Mouse (Mus musculus) layer of hippocampus, adult 2 months (tissue): ENCODE data around the gene Cdca4. TPM values are rescaled to one million over a fixed set of nuclear protein-coding genes. Genes with fewer than 3 reads are reported as not detected.

Experiments used
- DNase-seq, 2 experiments: peaks; one replicate each; pipeline ENCODE4 v3.0.0; 2022; ENCODE audit warnings: low spot score in 2 of 2
- H3K27ac ChIP-seq: fragments of 200-600 bp; 2 replicates; pipeline ENCODE4 v1.8.1; 2022
- H3K4me3 ChIP-seq: fragments of 200-600 bp; 2 replicates; pipeline ENCODE4 v1.8.1; 2022; ENCODE audit warnings: mild to moderate bottlenecking
- CTCF ChIP-seq: fragments of 200-600 bp; conservative IDR thresholded peaks from 2 replicates; pipeline ENCODE4 v1.8.1; 2022; ENCODE audit warnings: antibody characterized with exemption, mild to moderate bottlenecking, moderate library complexity
- total RNA-seq, 2 experiments: library from RNA; stranded (reverse); gene quantifications; 2 replicates each; pipeline ENCODE4 v1.2.3; 2021

The Cdca4 gene
- total RNA-seq, 2 experiments from 2014 or later, result 7.1 to 10.8 TPM

DNA sequence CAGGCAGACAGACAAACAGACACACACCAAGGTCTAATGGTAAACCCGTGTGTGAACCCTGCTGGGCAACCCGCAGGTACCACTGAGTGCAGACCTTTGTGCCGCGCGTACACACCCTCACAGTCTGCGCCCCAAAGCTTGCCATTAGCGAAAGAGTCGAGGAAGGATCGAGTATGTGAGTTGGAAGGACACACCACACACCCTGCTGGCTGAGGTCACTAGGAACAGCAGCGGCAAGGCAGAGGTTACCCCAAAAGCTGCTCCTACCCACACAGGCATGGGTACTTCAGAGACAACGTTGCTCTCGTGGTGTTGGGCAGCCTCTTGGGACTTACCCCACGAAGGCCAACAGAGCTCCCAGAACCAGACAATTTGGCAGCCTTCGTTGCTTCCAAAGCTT, 56.9 kb downstream of the Cdca4 start:
- DNase-seq, result no peak
- H3K4me3 ChIP-seq, result no peak overlapping the region
- TF ChIP-seq CTCF, result no peak
- H3K27ac ChIP-seq, result no peak overlapping the region

- no peak overlapping the region for H3K27ac ChIP-seq
- no peak for TF ChIP-seq CTCF
Observed at GRCm38 (mm10) chr12:112770396-112770795, 58.8 kb downstream of the Cdca4 start.

More at GRCm38 (mm10) chr12:112770396-112770795, 58.8 kb downstream of the Cdca4 start:
- no peak overlapping the region for H3K4me3 ChIP-seq
- no peak for DNase-seq

Other genes starting within 250 kb of the Cdca4 start
- 100 to 1,000 TPM; 131 to 138 TPM for gene Inf2, start 240.6 kb downstream of the Cdca4 start, total RNA-seq
- 10 to 100 TPM; 10.1 to 10.6 TPM for gene Adssl1, start 209.4 kb downstream of the Cdca4 start, total RNA-seq
- gene Siva1, start 184.7 kb downstream of the Cdca4 start, total RNA-seq, result 10 to 100 TPM; 19.6 to 20.1 TPM
- gene Akt1, start 154.5 kb downstream of the Cdca4 start, total RNA-seq, result 100 to 1,000 TPM; 152 to 160 TPM
- gene Zbtb42, start 150.6 kb downstream of the Cdca4 start, total RNA-seq, result under 1 TPM; 0.44 to 0.52 TPM
- gene Cep170b, start 109.0 kb downstream of the Cdca4 start, total RNA-seq, result 100 to 1,000 TPM; 194 to 210 TPM
- 1 to 10 TPM; 8.6 to 9.7 TPM for gene Pld4, start 68.8 kb downstream of the Cdca4 start, total RNA-seq
- 1 to 10 TPM; 3.3 to 3.5 TPM for gene Ahnak2, start 26.8 kb downstream of the Cdca4 start, total RNA-seq
- 10 to 100 TPM; 12.8 to 13.2 TPM for gene Clba1, start 20.5 kb downstream of the Cdca4 start, total RNA-seq
- not detected for gene Gpr132, start 38.8 kb upstream of the Cdca4 start, total RNA-seq
- 10 to 100 TPM; 44.1 to 52.1 TPM for gene Jag2, start 100.4 kb upstream of the Cdca4 start, total RNA-seq
- gene Nudt14, start 112.7 kb upstream of the Cdca4 start, total RNA-seq, result 10 to 100 TPM in 1 of 2 experiments, 1 to 10 TPM in 1; 9.8 to 10.1 TPM
- 10 to 100 TPM; 55.8 to 55.9 TPM for gene Btbd6, start 147.1 kb upstream of the Cdca4 start, total RNA-seq
- 10 to 100 TPM; 55.6 to 57.4 TPM for gene Brf1, start 171.3 kb upstream of the Cdca4 start, total RNA-seq
- gene Pacs2, start 185.1 kb upstream of the Cdca4 start, total RNA-seq, result 10 to 100 TPM; 79.6 to 81.8 TPM
- gene Tex22, start 245.1 kb upstream of the Cdca4 start, total RNA-seq, result 1 to 10 TPM in 1 of 2 experiments, under 1 TPM in 1; 0.81 to 2.1 TPM